Mouse (Mus musculus): ENCODE measurements around the gene Adgrf5.
A peak's percentile ranks its signal among the peaks of the same experiment; 100 is the strongest.
"Not testable (repeated sequence)": the region's sequence is repeated elsewhere in the genome, so short reads cannot be mapped to it uniquely, and the experiment has no call there.

Gene Adgrf5

GRCm38 (mm10) chr17:43460245-43461181 lies 100.3 kb downstream of the Adgrf5 start:
- DNase-seq (ENCODE audit: low read depth, low spot score) = peak; percentile 15

GRCm38 (mm10) chr17:43470039-43470438 lies 109.8 kb downstream of the Adgrf5 start:
- no peak for DNase-seq (ENCODE audit: low read depth, low spot score)

GRCm38 (mm10) chr17:43472558-43472957 lies 112.3 kb downstream of the Adgrf5 start:
- DNase-seq (ENCODE audit: low read depth, low spot score) = no peak

GRCm38 (mm10) chr17:43474775-43475174 lies 114.5 kb downstream of the Adgrf5 start:
- DNase-seq (ENCODE audit: low read depth, low spot score) = no peak

- no peak for DNase-seq (ENCODE audit: low read depth, low spot score)
Measured at GRCm38 (mm10) chr17:43477621-43478020, 117.4 kb downstream of the Adgrf5 start.

- DNase-seq (ENCODE audit: low read depth, low spot score) = no peak
Measured at GRCm38 (mm10) chr17:43485982-43486381, 125.7 kb downstream of the Adgrf5 start.

GRCm38 (mm10) chr17:43488439-43489151 lies 128.3 kb downstream of the Adgrf5 start:
- DNase-seq (ENCODE audit: low read depth, low spot score) = no peak

GRCm38 (mm10) chr17:43490371-43490770 lies 130.1 kb downstream of the Adgrf5 start:
- DNase-seq (ENCODE audit: low read depth, low spot score) = not testable (repeated sequence)

- DNase-seq (ENCODE audit: low read depth, low spot score) = no peak
Measured at GRCm38 (mm10) chr17:43495502-43495901, 135.3 kb downstream of the Adgrf5 start.

- no peak for DNase-seq (ENCODE audit: low read depth, low spot score)
Measured at GRCm38 (mm10) chr17:43497521-43497920, 137.3 kb downstream of the Adgrf5 start.

GRCm38 (mm10) chr17:43500513-43500912 lies 140.3 kb downstream of the Adgrf5 start:
- no peak for DNase-seq (ENCODE audit: low read depth, low spot score)

GRCm38 (mm10) chr17:43501223-43501622 lies 141.0 kb downstream of the Adgrf5 start:
- DNase-seq (ENCODE audit: low read depth, low spot score) = no peak

- no peak for DNase-seq (ENCODE audit: low read depth, low spot score)
Measured at GRCm38 (mm10) chr17:43501631-43502030, 141.4 kb downstream of the Adgrf5 start.

- DNase-seq (ENCODE audit: low read depth, low spot score) = no peak
Measured at GRCm38 (mm10) chr17:43502592-43502991, 142.3 kb downstream of the Adgrf5 start, which contains the start of gene Mep1a. Mep1a (minus strand) TSS chr17:43502812.

GRCm38 (mm10) chr17:43503861-43504593 lies 143.8 kb downstream of the Adgrf5 start:
- no peak for DNase-seq (ENCODE audit: low read depth, low spot score)

- DNase-seq (ENCODE audit: low read depth, low spot score) = no peak
Measured at GRCm38 (mm10) chr17:43504594-43504934, 144.3 kb downstream of the Adgrf5 start.
